Mouse (Mus musculus): Measurements from ENCODE around the gene AI837181. TPM values are rescaled to one million over a fixed set of nuclear protein-coding genes. Genes with fewer than 3 reads are reported as not detected.

AI837181 gene
- polyA plus RNA-seq, 1 experiment from 2014 or later: 51.1 TPM

- WGBS: 85% methylated on average over 2 of the region's 2 CpGs
- H3K9me3 ChIP-seq (ENCODE audit: control insufficient read depth, low read length): no peaks in the 10 kb centered on the region
- no peak overlapping the region for H3K4me2 ChIP-seq (ENCODE audit: low read depth, low read length)
- H3K36me3 ChIP-seq (ENCODE audit: control insufficient read depth, insufficient read depth, low read length): peaks cover 25% of the 10 kb centered on the region
- ATAC-seq (ENCODE audit: low read depth) (no peak), DNase-seq (ENCODE audit: low spot score) (peak; percentile 47)
- no peaks in the 10 kb centered on the region for H3K27me3 ChIP-seq (replicated peaks; ENCODE audit: control insufficient read depth, insufficient read depth, low read length)
- no peak overlapping the region for H3K4me3 ChIP-seq (ENCODE audit: low read depth, low read length)
- peaks cover 20% of the 10 kb centered on the region for H3K4me1 ChIP-seq (ENCODE audit: control insufficient read depth, insufficient read depth, low read length)
- H3K27ac ChIP-seq (replicated peaks; ENCODE audit: low read depth, low read length): no peak overlapping the region
- 0 out of 2 replicates have a peak overlapping the region, but pooled peaks have one; percentile 27 for H3K9ac ChIP-seq (ENCODE audit: low read depth, low read length)
Observed at GRCm38 (mm10) chr19:5428083-5428482, 3.1 kb downstream of the AI837181 start.

- Histone ChIP-seq H3K27ac (replicated peaks; ENCODE audit: low read depth, low read length) (no peak overlapping the region), H3K4me2 (ENCODE audit: low read depth, low read length) (no peak overlapping the region), H3K4me3 (ENCODE audit: low read depth, low read length) (no peak overlapping the region), H3K9ac (ENCODE audit: low read depth, low read length) (no peak overlapping the region), H3K27me3 (replicated peaks; ENCODE audit: control insufficient read depth, insufficient read depth, low read length) (no peaks in the 10 kb centered on the region), H3K36me3 (ENCODE audit: control insufficient read depth, insufficient read depth, low read length) (peaks cover 25% of the 10 kb centered on the region), H3K4me1 (ENCODE audit: control insufficient read depth, insufficient read depth, low read length) (peaks cover 26% of the 10 kb centered on the region), H3K9me3 (ENCODE audit: control insufficient read depth, low read length) (no peaks in the 10 kb centered on the region)
- no peak for DNase-seq (ENCODE audit: low spot score)
- 80% methylated on average over 4 of the region's 4 CpGs for WGBS
- ATAC-seq (ENCODE audit: low read depth): no peak
Observed at GRCm38 (mm10) chr19:5429219-5429618, 4.3 kb downstream of the AI837181 start.

DNA sequence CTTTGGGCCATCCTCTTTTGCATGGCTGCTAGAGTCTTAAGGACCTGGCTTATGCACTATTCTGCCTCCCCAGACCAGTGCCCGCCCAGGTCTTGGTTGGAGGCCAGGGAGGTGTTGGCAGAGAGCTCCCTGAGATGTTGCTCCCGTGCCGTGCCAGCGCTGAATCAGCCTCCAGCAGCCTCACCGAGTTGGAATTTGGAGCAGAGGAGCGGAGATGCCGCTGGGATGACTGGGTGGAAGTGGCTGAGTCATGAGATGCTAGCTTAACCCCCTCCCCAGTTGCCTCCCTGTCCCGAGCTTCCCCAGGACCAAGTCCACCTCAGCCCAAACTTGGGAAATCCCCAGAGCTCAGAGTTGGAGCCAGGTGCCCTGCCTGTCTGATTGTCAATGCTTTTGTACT lies 4.9 kb downstream of the AI837181 start:
- ATAC-seq (ENCODE audit: low read depth): no peak
- peaks cover 25% of the 10 kb centered on the region for H3K36me3 ChIP-seq (ENCODE audit: control insufficient read depth, insufficient read depth, low read length)
- H3K4me1 ChIP-seq (ENCODE audit: control insufficient read depth, insufficient read depth, low read length): peaks cover 26% of the 10 kb centered on the region
- H3K9me3 ChIP-seq (ENCODE audit: control insufficient read depth, low read length): no peaks in the 10 kb centered on the region
- H3K4me3 ChIP-seq (ENCODE audit: low read depth, low read length): no peak overlapping the region
- no peaks in the 10 kb centered on the region for H3K27me3 ChIP-seq (replicated peaks; ENCODE audit: control insufficient read depth, insufficient read depth, low read length)
- 63% methylated on average over 8 of the region's 8 CpGs for WGBS
- H3K4me2 ChIP-seq (ENCODE audit: low read depth, low read length): no peak overlapping the region
- no peak overlapping the region for H3K27ac ChIP-seq (replicated peaks; ENCODE audit: low read depth, low read length)
- H3K9ac ChIP-seq (ENCODE audit: low read depth, low read length): no peak overlapping the region
- no peak for DNase-seq (ENCODE audit: low spot score)

- no peak overlapping the region for H3K9ac ChIP-seq (ENCODE audit: low read depth, low read length)
- no peak overlapping the region for H3K27ac ChIP-seq (replicated peaks; ENCODE audit: low read depth, low read length)
- H3K4me1 ChIP-seq (ENCODE audit: control insufficient read depth, insufficient read depth, low read length): peaks cover 26% of the 10 kb centered on the region
- 94% methylated on average over 1 of the region's 1 CpGs for WGBS
- DNase-seq (ENCODE audit: low spot score) (no peak), ATAC-seq (ENCODE audit: low read depth) (no peak)
- no peak overlapping the region for H3K4me3 ChIP-seq (ENCODE audit: low read depth, low read length)
- no peaks in the 10 kb centered on the region for H3K9me3 ChIP-seq (ENCODE audit: control insufficient read depth, low read length)
- no peak overlapping the region for H3K4me2 ChIP-seq (ENCODE audit: low read depth, low read length)
- H3K36me3 ChIP-seq (ENCODE audit: control insufficient read depth, insufficient read depth, low read length): peaks cover 25% of the 10 kb centered on the region
- no peaks in the 10 kb centered on the region for H3K27me3 ChIP-seq (replicated peaks; ENCODE audit: control insufficient read depth, insufficient read depth, low read length)
Observed at GRCm38 (mm10) chr19:5430408-5430807, 5.5 kb downstream of the AI837181 start.

GRCm38 (mm10) chr19:5431911-5432464 lies 7.0 kb downstream of the AI837181 start:
- no peak overlapping the region for H3K9ac ChIP-seq (ENCODE audit: low read depth, low read length)
- WGBS: 67% methylated on average over 4 of the region's 4 CpGs
- no peak overlapping the region for H3K27ac ChIP-seq (replicated peaks; ENCODE audit: low read depth, low read length)
- peaks cover 15% of the 10 kb centered on the region for H3K36me3 ChIP-seq (ENCODE audit: control insufficient read depth, insufficient read depth, low read length)
- H3K4me1 ChIP-seq (ENCODE audit: control insufficient read depth, insufficient read depth, low read length): peaks cover 15% of the 10 kb centered on the region
- no peak for ATAC-seq (ENCODE audit: low read depth)
- DNase-seq (ENCODE audit: low spot score): no peak
- H3K9me3 ChIP-seq (ENCODE audit: control insufficient read depth, low read length): no peaks in the 10 kb centered on the region
- no peak overlapping the region for H3K4me2 ChIP-seq (ENCODE audit: low read depth, low read length)
- H3K27me3 ChIP-seq (replicated peaks; ENCODE audit: control insufficient read depth, insufficient read depth, low read length): no peaks in the 10 kb centered on the region
- H3K4me3 ChIP-seq (ENCODE audit: low read depth, low read length): no peak overlapping the region

DNA sequence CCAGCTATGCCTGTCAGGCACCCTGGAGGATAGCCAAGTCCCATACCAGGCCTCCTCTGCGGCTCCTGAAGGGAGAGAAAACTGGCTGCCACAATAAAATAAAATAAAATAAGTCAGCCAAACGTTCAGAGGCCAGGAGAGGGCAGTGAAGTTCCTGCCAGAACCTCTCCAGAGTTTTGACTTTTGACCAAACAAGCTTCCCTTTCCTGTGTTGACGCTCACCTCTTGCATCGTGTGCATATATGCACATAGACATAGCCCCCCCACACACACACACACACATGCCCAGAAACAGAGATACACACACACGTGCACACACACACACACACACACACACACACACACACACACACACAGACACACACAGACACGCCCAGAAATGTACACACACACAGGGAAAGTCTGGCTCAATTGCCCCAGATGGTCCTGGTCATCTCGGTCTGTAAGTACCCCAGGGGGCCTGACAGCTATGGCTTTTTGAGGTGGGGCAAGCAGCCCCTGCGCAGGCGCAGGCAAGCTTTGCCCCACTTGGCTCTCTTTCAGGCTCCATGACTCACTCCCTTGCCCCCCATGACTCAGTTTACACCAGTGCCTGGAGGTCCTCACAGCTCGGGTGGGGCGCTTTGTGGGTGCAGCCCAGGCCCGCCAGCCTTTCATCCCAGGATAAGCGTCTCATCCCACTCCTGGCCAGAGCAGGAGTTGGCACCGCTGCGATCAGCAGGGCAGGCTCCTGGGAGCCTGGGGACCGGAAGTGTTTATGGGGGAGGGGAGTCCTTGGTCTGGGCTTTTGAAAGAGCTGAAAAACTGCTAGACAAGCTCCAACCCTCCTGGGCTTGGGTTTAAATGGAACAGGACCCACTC lies 8.3 kb downstream of the AI837181 start:
- Histone ChIP-seq H3K4me1 (ENCODE audit: control insufficient read depth, insufficient read depth, low read length) (peaks cover 15% of the 10 kb centered on the region), H3K4me3 (ENCODE audit: low read depth, low read length) (peak overlapping the region; percentile 32), H3K9ac (ENCODE audit: low read depth, low read length) (peak overlapping the region; percentile 58), H3K4me2 (ENCODE audit: low read depth, low read length) (peak overlapping the region; percentile 65), H3K27me3 (replicated peaks; ENCODE audit: control insufficient read depth, insufficient read depth, low read length) (no peaks in the 10 kb centered on the region), H3K27ac (replicated peaks; ENCODE audit: low read depth, low read length) (no peak overlapping the region; the same call in none of the 2 replicates), H3K9me3 (ENCODE audit: control insufficient read depth, low read length) (no peaks in the 10 kb centered on the region), H3K36me3 (ENCODE audit: control insufficient read depth, insufficient read depth, low read length) (0 out of 2 replicates have a peak, but pooled peaks cover 3% of the 10 kb centered on the region)
- peak; percentile 64 for ATAC-seq (ENCODE audit: low read depth)
- peak; percentile 80 for DNase-seq (ENCODE audit: low spot score)
- 7% methylated on average over 13 of the region's 16 CpGs for WGBS

DNA sequence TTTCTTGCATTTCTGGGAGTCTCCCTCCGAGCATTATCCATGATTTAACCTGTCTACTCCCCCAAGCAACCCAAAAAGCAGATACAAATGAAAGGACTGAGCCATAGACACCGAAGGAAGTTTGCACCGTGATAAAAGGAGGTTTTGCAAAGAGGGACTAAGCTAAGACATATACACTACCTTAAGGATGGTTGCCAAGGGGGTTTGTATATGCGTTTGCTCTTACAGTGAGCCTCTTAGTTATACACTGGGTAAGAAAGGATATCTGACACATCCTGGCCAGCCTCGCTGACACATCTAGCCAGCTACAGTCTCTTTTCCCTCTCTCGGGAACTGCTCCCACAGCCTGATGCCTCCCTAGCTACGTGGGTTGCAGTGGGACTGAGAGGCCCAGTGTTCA lies 9.0 kb downstream of the AI837181 start:
- 64% methylated on average over 7 of the region's 7 CpGs for WGBS
- Histone ChIP-seq H3K4me3 (ENCODE audit: low read depth, low read length) (no peak overlapping the region; the same call in 1 of the 2 replicates), H3K27me3 (replicated peaks; ENCODE audit: control insufficient read depth, insufficient read depth, low read length) (no peaks in the 10 kb centered on the region), H3K27ac (replicated peaks; ENCODE audit: low read depth, low read length) (no peak overlapping the region), H3K9ac (ENCODE audit: low read depth, low read length) (peak overlapping the region; percentile 58; the same call in 1 of the 2 replicates), H3K4me1 (ENCODE audit: control insufficient read depth, insufficient read depth, low read length) (peaks cover 15% of the 10 kb centered on the region), H3K36me3 (ENCODE audit: control insufficient read depth, insufficient read depth, low read length) (no peaks in the 10 kb centered on the region), H3K4me2 (ENCODE audit: low read depth, low read length) (peak overlapping the region; percentile 65), H3K9me3 (ENCODE audit: control insufficient read depth, low read length) (no peaks in the 10 kb centered on the region)
- no peak for DNase-seq (ENCODE audit: low spot score)
- ATAC-seq (ENCODE audit: low read depth): no peak

DNA sequence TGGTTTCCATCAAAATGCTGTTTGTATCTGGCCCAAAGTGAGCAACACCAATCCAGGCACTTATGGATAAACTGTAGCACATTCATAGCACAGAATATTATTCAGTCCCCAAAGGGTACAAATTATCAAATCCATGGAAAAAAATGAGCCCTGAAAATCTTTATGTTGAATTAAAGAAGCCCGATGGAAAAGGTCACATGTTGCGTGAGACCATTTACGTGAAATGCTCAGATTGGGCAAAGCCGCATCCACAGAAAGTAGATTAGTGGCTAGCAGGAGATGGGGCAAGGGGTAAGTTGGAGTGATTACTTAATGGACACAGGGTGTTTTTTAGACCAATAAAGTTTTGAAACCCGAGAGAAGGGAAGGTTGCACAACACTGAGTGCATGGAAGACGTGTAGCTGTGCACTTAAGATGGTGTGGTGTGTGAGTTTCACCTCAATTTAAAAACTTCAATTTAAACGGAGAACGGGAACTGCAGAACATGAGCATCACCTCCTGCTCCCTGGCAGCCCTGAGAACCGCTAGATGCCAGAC lies 19.5 kb downstream of the AI837181 start:
- no peaks in the 10 kb centered on the region for H3K36me3 ChIP-seq (ENCODE audit: control insufficient read depth, insufficient read depth, low read length)
- 0 out of 2 replicates have a peak, but pooled peaks cover 4% of the 10 kb centered on the region for H3K4me1 ChIP-seq (ENCODE audit: control insufficient read depth, insufficient read depth, low read length)
- 63% methylated on average over 9 of the region's 9 CpGs for WGBS
- H3K9me3 ChIP-seq (ENCODE audit: control insufficient read depth, low read length): peaks cover 4% of the 10 kb centered on the region; the same call in 1 of the 2 replicates
- ATAC-seq (ENCODE audit: low read depth) (no peak), DNase-seq (ENCODE audit: low spot score) (no peak)
- no peak overlapping the region for H3K27ac ChIP-seq (replicated peaks; ENCODE audit: low read depth, low read length)
- H3K4me2 ChIP-seq (ENCODE audit: low read depth, low read length): no peak overlapping the region
- H3K9ac ChIP-seq (ENCODE audit: low read depth, low read length): no peak overlapping the region
- H3K4me3 ChIP-seq (ENCODE audit: low read depth, low read length): no peak overlapping the region
- peaks cover 28% of the 10 kb centered on the region for H3K27me3 ChIP-seq (replicated peaks; ENCODE audit: control insufficient read depth, insufficient read depth, low read length)

Data from embryonic facial prominence, embryonic 14.5 days (tissue).